Mouse (Mus musculus) midbrain, postnatal 0 days (tissue): ENCODE measurements around the gene Lama4. TPM values are rescaled to one million over a fixed set of nuclear protein-coding genes. Genes with fewer than 3 reads are reported as not detected.
A peak's percentile ranks its signal among the peaks of the same experiment; 100 is the strongest.

ENCODE experiments used
- ATAC-seq: fragments of 200-750 bp; cut with Nextera tagmentation; 2 replicates; pipeline ENCODE4 v1.8.0; 2017; ENCODE audit warnings: moderate number of reproducible peaks, mild to moderate bottlenecking, moderate TSS enrichment, moderate library complexity; ENCODE audit not compliant: low FRiP score
- DNase-seq: peaks from one replicate; pipeline ENCODE4 v3.0.0-alpha.2; 2015; ENCODE audit warnings: low spot score
- H3K27ac ChIP-seq: fragments of 300-500 bp; sonication (generic); 2 replicates; pipeline ENCODE4 v1.5.1; 2014; ENCODE audit warnings: low read depth, mild to moderate bottlenecking, low read length, mixed read lengths
- H3K27me3 ChIP-seq: fragments of 300-500 bp; sonication (generic); 2 replicates; pipeline ENCODE4 v1.6.1; 2014; ENCODE audit warnings: low read length, control low read depth, mixed read lengths; ENCODE audit not compliant: insufficient read depth
- H3K36me3 ChIP-seq: fragments of 300-500 bp; sonication (generic); 2 replicates; pipeline ENCODE4 v1.6.1; 2014; ENCODE audit warnings: low read length, control low read depth, mixed read lengths; ENCODE audit not compliant: insufficient read depth
- H3K4me1 ChIP-seq: fragments of 300-500 bp; sonication (generic); 2 replicates; pipeline ENCODE4 v1.6.1; 2014; ENCODE audit warnings: mild to moderate bottlenecking, control low read depth, antibody characterized with exemption, low read length, mixed read lengths; ENCODE audit not compliant: insufficient read depth
- H3K4me2 ChIP-seq: fragments of 300-500 bp; sonication (generic); 2 replicates; pipeline ENCODE4 v1.6.1; 2014; ENCODE audit warnings: low read depth, mild to moderate bottlenecking, low read length, mixed read lengths; ENCODE audit not compliant: poor library complexity, severe bottlenecking
- H3K4me3 ChIP-seq: fragments of 300-500 bp; sonication (generic); 2 replicates; pipeline ENCODE4 v1.5.1; 2014; ENCODE audit warnings: low read depth, mild to moderate bottlenecking, low read length, moderate library complexity
- H3K9ac ChIP-seq: fragments of 300-500 bp; sonication (generic); replicated peaks from 2 replicates; pipeline ENCODE4 v1.6.1; 2014; ENCODE audit warnings: mild to moderate bottlenecking, low read length, moderate library complexity, mixed read lengths; ENCODE audit not compliant: poor library complexity, severe bottlenecking
- H3K9me3 ChIP-seq: fragments of 300-500 bp; sonication (generic); 2 replicates; pipeline ENCODE4 v1.6.1; 2016; ENCODE audit warnings: low read length, control low read depth
- CTCF ChIP-seq: IDR thresholded peaks from 2 replicates; pipeline ENCODE4 v1.5.1; 2016; ENCODE audit warnings: antibody characterized with exemption, mild to moderate bottlenecking
- WGBS: fragments of 180-500 bp; shearing (Covaris S2); extraction: QIAGEN DNeasy Blood & Tissue Kit; methylation state at CpG from one replicate; pipeline ENCODE4 v1.1.7; 2014; 5-methylcytosine and 5-hydroxymethylcytosine counted together
- polyA plus RNA-seq: library from polyadenylated mRNA; unstranded; fragments of >200 nt; fragmentation: Nextera tagmentation; extraction: Ambion mirVana; gene quantifications from 2 replicates; pipeline ENCODE4 v1.2.1, GENCODE M21; 2015
- total RNA-seq: library from RNA; depleted of rRNA; stranded (reverse); fragments of >200 nt; gene quantifications from 2 replicates; pipeline ENCODE4 v1.2.3, GENCODE M21; 2014

Gene Lama4
- total and polyA plus RNA-seq, 2 experiments from 2014 or later, result 12.6 to 20.2 TPM

DNA sequence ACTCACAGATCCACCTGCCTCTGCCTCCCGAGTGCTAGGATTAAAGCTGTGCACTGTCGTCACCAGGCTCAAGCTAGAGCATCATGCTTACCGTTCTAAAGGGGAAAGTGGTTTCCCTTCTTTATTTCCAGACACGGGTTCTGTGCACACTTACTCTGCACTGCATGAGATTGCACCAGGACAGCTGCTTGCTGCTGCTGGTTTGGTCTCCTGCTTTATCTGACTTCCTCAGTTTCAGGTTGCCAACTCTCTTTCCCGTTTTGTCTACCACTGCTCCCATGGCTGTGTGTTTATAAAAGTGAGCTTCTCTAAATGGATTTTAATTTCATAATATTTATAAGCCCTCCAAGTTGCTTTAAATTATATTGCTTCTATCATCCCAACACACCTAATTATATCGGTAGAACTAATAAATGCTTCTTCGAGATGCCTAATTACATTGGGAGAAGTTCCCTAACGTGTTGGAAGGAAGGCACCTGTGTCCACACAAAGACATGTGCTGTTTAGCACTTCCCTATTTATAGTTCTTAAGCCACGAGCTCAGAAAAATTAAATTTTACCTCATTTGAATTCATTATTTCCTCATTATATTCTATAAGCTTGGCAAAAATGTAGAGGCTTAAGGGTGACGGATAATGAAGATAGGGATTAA, 143.6 kb downstream of the Lama4 start:
- no peak for TF ChIP-seq CTCF
- H3K9me3 ChIP-seq, result no peaks in the 10 kb centered on the region
- no peaks in the 10 kb centered on the region for H3K36me3 ChIP-seq
- DNase-seq, result no peak
- 65% methylated on average over 10 of the region's 10 CpGs for WGBS
- no peaks in the 10 kb centered on the region for H3K4me1 ChIP-seq
- no peaks in the 10 kb centered on the region for H3K27me3 ChIP-seq
- no peak for ATAC-seq
- no peak overlapping the region for H3K27ac ChIP-seq
- H3K9ac ChIP-seq, result no peak overlapping the region
- no peak overlapping the region for H3K4me3 ChIP-seq
- H3K4me2 ChIP-seq, result no peak overlapping the region

DNA sequence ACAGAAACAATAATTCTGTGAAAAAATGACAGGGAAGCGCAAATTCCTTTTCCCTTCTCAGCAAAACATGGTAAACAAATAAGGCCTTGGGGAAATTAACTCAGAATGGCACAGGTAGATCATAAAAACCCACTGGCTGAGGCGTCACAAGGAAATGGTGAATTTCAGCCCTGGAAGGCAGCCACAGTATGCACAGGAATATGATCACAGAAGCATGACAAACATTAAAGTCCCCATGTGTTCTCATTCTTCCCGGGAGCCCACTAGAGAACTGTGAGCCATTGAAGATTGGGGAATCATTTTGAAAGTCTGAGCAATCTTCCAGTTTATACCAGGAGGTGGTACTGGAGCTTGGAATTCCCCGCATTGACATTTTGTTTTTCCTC, 144.2 kb downstream of the Lama4 start:
- Histone ChIP-seq H3K9me3 (no peaks in the 10 kb centered on the region), H3K4me2 (no peak overlapping the region), H3K9ac (no peak overlapping the region), H3K4me3 (no peak overlapping the region), H3K4me1 (no peaks in the 10 kb centered on the region), H3K36me3 (no peaks in the 10 kb centered on the region), H3K27me3 (no peaks in the 10 kb centered on the region), H3K27ac (no peak overlapping the region)
- no peak for TF ChIP-seq CTCF
- WGBS, result 40% methylated on average over 4 of the region's 4 CpGs
- ATAC-seq (no peak), DNase-seq (peak; percentile 42)

DNA sequence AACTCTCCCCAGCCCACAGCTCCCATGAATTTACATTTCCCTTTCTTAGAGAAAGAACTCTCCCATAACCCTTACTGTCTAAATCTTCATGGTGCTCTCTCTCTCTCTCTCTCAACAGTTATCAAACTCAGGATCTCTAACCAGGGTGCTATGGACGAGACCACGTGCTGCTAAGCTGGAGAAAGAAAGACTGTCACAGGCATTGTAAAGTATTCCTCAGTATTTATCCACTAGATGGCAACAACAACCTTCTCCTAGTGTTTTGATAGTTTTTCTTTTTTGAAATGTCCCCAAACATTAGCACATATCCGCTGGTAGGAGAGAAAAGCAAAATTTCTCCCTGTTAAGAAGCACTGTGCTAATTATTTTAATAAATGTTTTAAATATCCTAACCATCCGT, 156.1 kb downstream of the Lama4 start:
- H3K27me3 ChIP-seq, result no peaks in the 10 kb centered on the region
- DNase-seq (peak; percentile 65), ATAC-seq (peak; percentile 70; the same call in 1 of the 2 replicates)
- H3K9me3 ChIP-seq, result no peaks in the 10 kb centered on the region
- no peak overlapping the region for H3K4me2 ChIP-seq
- no peak overlapping the region for H3K9ac ChIP-seq
- no peak overlapping the region for H3K4me3 ChIP-seq
- H3K36me3 ChIP-seq, result no peaks in the 10 kb centered on the region
- WGBS, result 39% methylated on average over 4 of the region's 4 CpGs
- no peak overlapping the region for H3K27ac ChIP-seq
- TF ChIP-seq CTCF, result peak; percentile 79
- no peaks in the 10 kb centered on the region for H3K4me1 ChIP-seq

DNA sequence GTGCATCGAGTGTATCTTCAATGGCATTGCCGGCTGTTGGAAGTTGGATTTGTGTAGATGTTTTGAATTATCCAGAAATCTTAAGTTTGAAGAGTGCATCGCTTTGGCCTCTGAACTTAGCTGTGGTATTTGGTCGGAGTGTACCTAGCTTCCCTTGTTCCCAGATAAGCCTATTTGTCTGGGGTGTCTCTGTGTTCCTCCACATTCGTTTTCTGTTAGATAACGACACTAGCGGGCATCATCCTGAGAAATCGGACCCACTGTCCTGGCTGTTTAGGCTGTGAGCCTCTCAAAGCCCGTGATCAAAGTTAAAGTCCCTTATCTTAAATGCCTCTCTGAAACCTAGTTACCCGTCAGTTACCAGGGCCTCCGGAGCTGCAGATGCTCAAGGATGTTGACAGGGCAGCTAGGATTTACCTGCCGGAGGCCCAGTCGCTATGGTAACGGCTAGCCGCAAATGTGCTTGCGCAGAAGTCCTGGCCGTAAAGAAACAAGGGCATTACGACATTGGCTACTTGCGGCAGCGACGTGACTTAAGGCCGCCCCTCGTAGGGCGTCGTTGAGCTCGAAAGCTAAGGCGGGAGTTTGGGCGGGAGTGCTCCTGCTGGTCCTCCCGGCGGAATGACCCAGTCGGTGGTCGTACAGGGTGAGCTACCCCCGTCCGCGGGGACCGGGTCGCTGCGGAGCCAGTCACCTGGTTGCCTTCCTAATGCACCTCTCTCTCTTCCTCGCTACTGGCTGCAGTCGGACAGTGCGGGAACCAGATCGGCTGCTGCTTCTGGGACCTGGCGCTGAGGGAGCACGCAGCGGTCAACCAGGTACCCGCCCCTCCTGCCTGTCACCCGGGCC, 168.4 kb downstream of the Lama4 start, which contains the start of the genes Fam229b and Tube1:
Fam229b (minus strand) TSS at position 453 of the 849 bp plus-strand sequence.
Tube1 (plus strand) TSS at position 515 of the 849 bp plus-strand sequence.
- no peaks in the 10 kb centered on the region for H3K27me3 ChIP-seq
- no peaks in the 10 kb centered on the region for H3K9me3 ChIP-seq
- peak within 1 kb of the TSS; percentile 80 for H3K4me2 ChIP-seq
- H3K4me3 ChIP-seq, result peak within 1 kb of the TSS; percentile 63
- H3K4me1 ChIP-seq, result peaks cover 3% of the 10 kb centered on the region; the same call in 1 of the 2 replicates
- peak within 1 kb of the TSS; percentile 78 for H3K27ac ChIP-seq
- ATAC-seq, result peak; percentile 90
- TF ChIP-seq CTCF, result no peak
- peak; percentile 97 for DNase-seq
- H3K9ac ChIP-seq, result peak within 1 kb of the TSS; percentile 60
- H3K36me3 ChIP-seq, result 0 out of 2 replicates have a peak, but pooled peaks cover 3% of the 10 kb centered on the region
- WGBS, result 3% methylated on average over 47 of the region's 47 CpGs

DNA sequence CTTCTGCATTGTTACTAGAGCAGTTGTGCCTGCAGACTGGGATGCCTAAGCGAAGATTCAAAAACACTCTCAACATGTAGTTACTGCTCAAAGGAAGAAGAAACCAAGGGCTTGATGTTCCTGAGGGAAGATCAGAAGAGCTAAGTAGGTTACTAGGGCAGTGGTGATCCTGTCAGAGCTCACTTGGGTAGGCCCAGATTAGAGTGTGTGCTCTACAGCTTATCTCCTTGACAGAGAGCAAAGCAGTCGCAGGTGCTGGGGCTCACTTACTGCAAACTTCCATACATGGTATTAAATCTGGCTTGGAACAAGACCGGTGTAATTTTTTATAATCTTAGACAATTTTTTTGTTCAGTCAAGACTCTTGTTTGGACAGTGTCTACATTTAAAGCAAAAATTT, 172.5 kb downstream of the Lama4 start:
- ATAC-seq (no peak), DNase-seq (no peak)

DNA sequence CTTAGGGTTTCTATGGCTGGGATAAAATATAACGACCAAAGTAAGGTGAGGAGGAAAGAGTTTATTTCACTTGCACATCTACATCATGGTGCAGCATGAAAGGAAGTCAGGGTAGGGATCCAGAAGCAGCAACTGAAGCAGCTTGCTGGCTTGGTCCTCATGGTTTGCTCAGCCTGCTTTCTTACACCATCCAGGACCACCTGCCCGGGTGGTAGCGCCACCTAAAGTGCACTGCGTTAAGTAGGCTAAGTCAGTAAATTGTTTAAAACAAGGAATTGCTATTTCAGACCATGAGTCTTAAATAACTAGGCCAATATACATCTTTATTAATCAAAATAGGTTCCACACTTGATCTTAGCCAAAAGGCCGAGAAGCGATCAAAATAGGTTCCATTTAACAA, 173.4 kb downstream of the Lama4 start:
- Histone ChIP-seq H3K4me3 (no peak overlapping the region), H3K9me3 (no peaks in the 10 kb centered on the region), H3K4me2 (no peak overlapping the region), H3K27me3 (no peaks in the 10 kb centered on the region), H3K9ac (no peak overlapping the region), H3K27ac (no peak overlapping the region), H3K4me1 (peaks cover 3% of the 10 kb centered on the region; the same call in 1 of the 2 replicates), H3K36me3 (peaks cover 12% of the 10 kb centered on the region)
- WGBS, result 85% methylated on average over 6 of the region's 6 CpGs
- DNase-seq (no peak), ATAC-seq (no peak)
- no peak for TF ChIP-seq CTCF

More for the DNA sequence above, 172.5 kb downstream of the Lama4 start:
- Histone ChIP-seq H3K4me2 (no peak overlapping the region), H3K9ac (no peak overlapping the region), H3K27ac (no peak overlapping the region), H3K4me3 (no peak overlapping the region), H3K27me3 (no peaks in the 10 kb centered on the region), H3K9me3 (no peaks in the 10 kb centered on the region), H3K4me1 (peaks cover 3% of the 10 kb centered on the region; the same call in 1 of the 2 replicates), H3K36me3 (peaks cover 8% of the 10 kb centered on the region)
- 94% methylated on average over 3 of the region's 3 CpGs for WGBS
- no peak for TF ChIP-seq CTCF
